Mouse (Mus musculus) lung, embryonic 16.5 days (tissue): ENCODE results near the gene Snhg11. TPM values are rescaled to one million over a fixed set of nuclear protein-coding genes. Genes with fewer than 3 reads are reported as not detected.
A peak's percentile ranks its signal among the peaks of the same experiment; 100 is the strongest.

ENCODE experiments used
- ATAC-seq: fragments of 200-750 bp; cut with Nextera tagmentation; 2 replicates; pipeline ENCODE4 v1.8.0; 2017; ENCODE audit warnings: low read depth, mild to moderate bottlenecking, moderate library complexity
- H3K27ac ChIP-seq: fragments of 300-500 bp; sonication (generic); 2 replicates; pipeline ENCODE4 v1.5.1; 2014; ENCODE audit warnings: mild to moderate bottlenecking, control low read depth, low read length
- H3K27me3 ChIP-seq: fragments of 300-500 bp; sonication (generic); 2 replicates; pipeline ENCODE4 v1.6.1; 2014; ENCODE audit warnings: low read depth, low read length, mixed read lengths; ENCODE audit not compliant: control insufficient read depth, insufficient read depth
- H3K36me3 ChIP-seq: fragments of 300-500 bp; sonication (generic); 2 replicates; pipeline ENCODE4 v1.6.1; 2014; ENCODE audit warnings: low read length; ENCODE audit not compliant: control insufficient read depth, insufficient read depth
- H3K4me1 ChIP-seq: fragments of 300-500 bp; sonication (generic); replicated peaks from 2 replicates; pipeline ENCODE4 v1.6.1; 2014; ENCODE audit warnings: low read length, mixed read lengths; ENCODE audit not compliant: control insufficient read depth, insufficient read depth
- H3K4me2 ChIP-seq: fragments of 300-500 bp; sonication (generic); 2 replicates; pipeline ENCODE4 v1.6.1; 2014; ENCODE audit warnings: low read depth, low read length, control low read depth
- H3K4me3 ChIP-seq: fragments of 300-500 bp; sonication (generic); 2 replicates; pipeline ENCODE4 v1.5.1; 2014; ENCODE audit warnings: mild to moderate bottlenecking, low read length, control low read depth
- H3K9ac ChIP-seq: fragments of 300-500 bp; sonication (generic); 2 replicates; pipeline ENCODE4 v1.6.1; 2014; ENCODE audit warnings: low read length, control low read depth
- H3K9me3 ChIP-seq: fragments of 300-500 bp; sonication (generic); 2 replicates; pipeline ENCODE4 v1.6.1; 2016; ENCODE audit warnings: low read length; ENCODE audit not compliant: control insufficient read depth
- WGBS: fragments of 180-500 bp; shearing (Covaris S2); extraction: QIAGEN DNeasy Blood & Tissue Kit; methylation state at CpG from one replicate; pipeline ENCODE4 v1.1.7; 2014; 5-methylcytosine and 5-hydroxymethylcytosine counted together
- polyA plus RNA-seq: library from polyadenylated mRNA; unstranded; fragments of >200 nt; fragmentation: Nextera tagmentation; extraction: Ambion mirVana; gene quantifications from 2 replicates; pipeline ENCODE4 v1.2.1, GENCODE M21; 2015

Gene Snhg11
- polyA plus RNA-seq, 1 experiment from 2014 or later = 1.9 TPM

DNA sequence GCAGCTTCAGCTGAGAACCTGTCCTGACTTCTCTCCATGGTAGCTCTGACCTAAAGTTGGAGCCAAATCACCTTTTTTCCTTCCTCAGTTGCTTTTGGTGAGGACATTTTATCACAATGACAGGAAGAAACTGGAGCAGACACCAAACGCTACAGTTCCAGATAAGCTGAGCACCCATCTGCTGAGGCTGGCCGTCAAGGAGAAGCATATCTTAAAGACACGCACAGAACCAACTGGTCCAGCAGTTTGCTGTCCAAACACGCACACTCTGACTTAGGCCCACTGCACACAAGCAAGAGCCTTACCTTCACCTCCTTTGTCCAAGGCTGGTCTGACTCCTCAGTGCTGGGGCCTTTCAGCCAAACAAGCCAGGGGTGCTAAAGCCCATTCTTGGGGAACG is 7.8 kb upstream of the Snhg11 start:
- Histone ChIP-seq H3K4me1 (no peaks in the 10 kb centered on the region; the same call in 1 of the 2 replicates), H3K27ac (no peak overlapping the region), H3K9ac (no peak overlapping the region), H3K4me2 (no peak overlapping the region), H3K9me3 (no peaks in the 10 kb centered on the region), H3K4me3 (no peak overlapping the region), H3K27me3 (no peaks in the 10 kb centered on the region; the same call in 1 of the 2 replicates), H3K36me3 (no peaks in the 10 kb centered on the region)
- 70% methylated on average over 5 of the region's 5 CpGs for WGBS
- ATAC-seq = no peak

DNA sequence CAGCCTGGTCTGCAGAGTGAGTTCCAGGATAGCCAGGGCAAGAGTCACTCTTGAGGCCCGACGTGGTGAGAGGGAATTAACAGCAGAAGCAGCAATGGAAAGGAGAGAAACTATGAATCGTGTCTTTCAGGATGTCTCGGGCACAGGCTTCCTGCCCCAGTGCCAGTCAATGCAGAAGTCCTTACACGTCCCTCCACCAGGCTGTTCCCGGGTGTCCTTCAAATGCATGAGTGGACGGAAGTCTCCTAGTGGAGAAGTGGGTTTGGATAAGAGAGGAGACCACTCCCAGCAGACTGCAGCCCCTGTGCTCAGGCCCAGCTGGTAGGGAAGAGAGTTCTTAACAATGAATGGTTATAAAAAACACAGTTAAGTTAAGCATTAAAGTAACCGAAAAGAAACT is 7.1 kb upstream of the Snhg11 start:
- Histone ChIP-seq H3K36me3 (no peaks in the 10 kb centered on the region), H3K27ac (no peak overlapping the region), H3K9ac (no peak overlapping the region), H3K4me3 (no peak overlapping the region), H3K4me2 (no peak overlapping the region), H3K27me3 (no peaks in the 10 kb centered on the region; the same call in 1 of the 2 replicates), H3K9me3 (no peaks in the 10 kb centered on the region), H3K4me1 (peaks cover 6% of the 10 kb centered on the region)
- 86% methylated on average over 8 of the region's 8 CpGs for WGBS
- no peak for ATAC-seq

DNA sequence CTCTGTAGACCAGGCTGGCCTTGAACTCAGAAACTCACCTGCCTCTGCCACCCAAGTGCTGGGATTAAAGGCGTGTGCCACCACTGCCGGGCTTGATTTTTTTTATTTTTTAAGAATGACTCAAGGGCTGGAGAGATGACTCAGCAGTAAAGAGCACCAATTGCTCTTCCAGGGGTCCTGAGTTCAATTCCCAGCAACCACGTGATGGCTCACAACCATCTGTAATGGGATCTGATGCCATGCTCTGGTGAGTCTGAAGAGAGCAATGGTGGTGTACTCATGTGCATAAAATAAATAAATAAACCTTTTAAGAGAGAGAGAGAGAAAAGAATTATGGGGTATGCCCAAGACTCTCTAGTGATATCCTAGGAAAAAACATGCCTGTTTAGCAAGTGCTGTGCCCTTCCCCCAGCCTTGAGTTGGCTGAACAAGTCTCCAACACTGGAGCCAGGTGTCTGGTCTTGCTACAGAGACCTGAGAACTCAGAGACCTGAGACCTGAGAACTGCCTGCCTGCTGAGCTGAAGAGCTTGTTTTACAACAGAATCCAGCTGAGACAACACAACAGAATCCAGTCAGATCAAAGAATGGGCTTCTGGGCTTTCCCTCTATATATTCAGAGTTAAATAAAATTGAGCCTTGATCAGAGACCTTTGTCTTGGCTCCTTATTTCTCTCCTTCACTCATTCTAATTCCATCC is 5.8 kb upstream of the Snhg11 start:
- Histone ChIP-seq H3K4me2 (no peak overlapping the region), H3K36me3 (no peaks in the 10 kb centered on the region), H3K27ac (no peak overlapping the region), H3K4me3 (no peak overlapping the region), H3K9ac (no peak overlapping the region), H3K27me3 (peaks cover 1% of the 10 kb centered on the region), H3K4me1 (peaks cover 8% of the 10 kb centered on the region), H3K9me3 (no peaks in the 10 kb centered on the region)
- no peak for ATAC-seq
- 76% methylated on average over 3 of the region's 3 CpGs for WGBS

DNA sequence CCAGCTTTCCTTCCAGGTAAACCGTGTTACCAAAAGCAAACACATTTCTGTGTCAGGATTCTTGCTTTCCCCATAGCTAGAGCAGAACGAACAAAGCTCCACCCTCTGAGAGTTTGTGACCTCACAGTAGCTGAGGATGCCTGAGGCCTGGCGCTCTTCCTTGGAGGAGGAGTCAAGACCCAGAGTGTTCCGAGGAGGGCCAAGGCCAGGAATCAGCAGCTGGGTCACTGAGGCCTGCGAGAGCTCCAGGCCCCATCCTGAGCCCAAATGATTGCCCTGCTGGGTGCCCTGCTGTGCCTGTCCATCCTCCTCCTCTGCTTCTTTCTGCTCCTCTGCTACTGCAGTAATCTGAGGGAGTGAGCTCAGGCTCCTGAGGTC is 5.3 kb upstream of the Snhg11 start:
- WGBS = 13% methylated on average over 5 of the region's 5 CpGs
- peaks cover 6% of the 10 kb centered on the region for H3K27me3 ChIP-seq

DNA sequence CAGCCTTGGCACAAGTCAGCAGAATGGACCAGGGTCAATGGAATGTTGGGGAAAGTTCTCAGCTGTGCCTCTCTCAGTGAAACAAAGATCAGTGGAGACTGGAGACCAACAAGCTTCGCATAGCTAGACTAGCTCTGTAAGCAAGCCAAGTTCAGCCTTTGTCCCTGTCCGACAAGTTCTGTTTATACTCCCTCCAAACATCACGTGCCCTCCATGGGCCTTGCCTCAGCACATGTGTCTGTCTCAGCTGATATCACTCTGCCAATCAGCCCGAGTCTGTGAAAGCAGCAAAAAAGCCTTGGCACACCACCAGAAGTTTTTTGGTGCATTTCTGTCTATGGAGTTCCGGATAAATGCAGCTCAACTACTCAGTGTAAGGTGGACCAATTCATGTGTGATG is 2.4 kb upstream of the Snhg11 start:
- Histone ChIP-seq H3K9me3 (no peaks in the 10 kb centered on the region), H3K4me1 (peaks cover 15% of the 10 kb centered on the region), H3K27ac (peak overlapping the region; percentile 25; the same call in 1 of the 2 replicates), H3K27me3 (peaks cover 25% of the 10 kb centered on the region), H3K9ac (no peak overlapping the region), H3K36me3 (no peaks in the 10 kb centered on the region), H3K4me3 (no peak overlapping the region), H3K4me2 (no peak overlapping the region)
- WGBS = 13% methylated on average over 5 of the region's 5 CpGs
- ATAC-seq = peak; percentile 86

More for the DNA sequence above, 5.3 kb upstream of the Snhg11 start:
- Histone ChIP-seq H3K4me1 (peaks cover 9% of the 10 kb centered on the region), H3K36me3 (no peaks in the 10 kb centered on the region), H3K9me3 (no peaks in the 10 kb centered on the region), H3K4me2 (no peak overlapping the region), H3K4me3 (no peak overlapping the region), H3K9ac (no peak overlapping the region), H3K27ac (no peak overlapping the region)
- 0 out of 2 replicates have a peak, but pooled peaks have one; percentile 25 for ATAC-seq

DNA sequence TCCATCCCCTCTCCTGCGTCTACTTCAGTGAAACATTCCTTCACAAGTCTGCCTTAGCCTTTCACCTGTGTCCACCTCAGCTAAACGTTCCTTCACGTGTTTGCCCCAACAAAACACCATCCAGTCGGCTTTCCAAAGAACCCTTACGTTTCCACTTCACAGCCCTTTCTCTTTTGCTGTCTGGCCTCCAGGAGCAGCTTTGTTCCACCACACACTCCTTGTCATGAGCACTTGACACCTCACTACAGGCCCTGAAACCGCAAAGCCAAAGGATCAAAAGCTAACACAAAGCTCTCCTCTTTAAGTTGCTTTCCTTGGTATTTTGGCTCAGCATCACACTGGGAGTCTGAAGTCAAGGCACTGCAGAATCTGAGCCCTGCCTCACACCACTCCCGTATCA is 1.9 kb upstream of the Snhg11 start:
- Histone ChIP-seq H3K9ac (no peak overlapping the region), H3K36me3 (no peaks in the 10 kb centered on the region), H3K9me3 (no peaks in the 10 kb centered on the region), H3K4me3 (no peak overlapping the region), H3K27me3 (peaks cover 25% of the 10 kb centered on the region), H3K4me1 (peaks cover 15% of the 10 kb centered on the region), H3K4me2 (no peak overlapping the region), H3K27ac (no peak overlapping the region)
- WGBS = 29% methylated on average over 7 of the region's 7 CpGs
- peak; percentile 39 for ATAC-seq

DNA sequence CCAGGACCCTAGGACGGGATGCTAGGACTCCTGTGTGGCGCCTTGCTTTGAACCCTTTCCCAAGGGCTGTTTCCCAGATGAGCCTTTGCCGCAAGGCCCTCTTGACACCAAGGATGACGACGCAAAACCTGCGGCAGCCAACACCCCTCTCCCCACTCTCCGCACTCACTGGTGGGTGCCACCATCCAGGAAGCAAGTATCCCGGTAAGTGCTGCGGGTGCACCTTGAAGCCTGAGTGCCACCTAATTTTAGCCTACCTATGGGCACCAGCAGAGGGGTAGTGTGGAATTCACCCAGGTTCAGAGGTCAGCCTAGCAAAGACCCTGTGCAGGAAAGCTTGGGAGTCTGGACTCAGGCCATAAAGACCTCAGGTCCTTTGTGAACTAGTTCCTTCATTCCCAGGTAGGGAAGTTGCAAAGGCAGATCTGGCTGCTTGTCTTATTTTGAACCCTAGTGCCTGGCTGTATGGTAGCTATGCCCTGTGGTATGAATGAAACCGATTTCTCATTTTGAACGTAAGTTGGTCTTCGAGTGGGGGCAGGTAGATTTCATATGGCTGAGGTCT is 767 bp downstream of the Snhg11 start:
- no peak overlapping the region; the same call in 1 of the 2 replicates for H3K4me3 ChIP-seq
- peaks cover 15% of the 10 kb centered on the region for H3K4me1 ChIP-seq
- no peak overlapping the region for H3K27ac ChIP-seq
- H3K4me2 ChIP-seq = peak overlapping the region; percentile 46; the same call in 1 of the 2 replicates
- 29% methylated on average over 12 of the region's 12 CpGs for WGBS
- no peaks in the 10 kb centered on the region for H3K36me3 ChIP-seq
- no peaks in the 10 kb centered on the region for H3K9me3 ChIP-seq
- H3K27me3 ChIP-seq = peaks cover 25% of the 10 kb centered on the region
- H3K9ac ChIP-seq = no peak overlapping the region; the same call in 1 of the 2 replicates
- ATAC-seq = no peak

DNA sequence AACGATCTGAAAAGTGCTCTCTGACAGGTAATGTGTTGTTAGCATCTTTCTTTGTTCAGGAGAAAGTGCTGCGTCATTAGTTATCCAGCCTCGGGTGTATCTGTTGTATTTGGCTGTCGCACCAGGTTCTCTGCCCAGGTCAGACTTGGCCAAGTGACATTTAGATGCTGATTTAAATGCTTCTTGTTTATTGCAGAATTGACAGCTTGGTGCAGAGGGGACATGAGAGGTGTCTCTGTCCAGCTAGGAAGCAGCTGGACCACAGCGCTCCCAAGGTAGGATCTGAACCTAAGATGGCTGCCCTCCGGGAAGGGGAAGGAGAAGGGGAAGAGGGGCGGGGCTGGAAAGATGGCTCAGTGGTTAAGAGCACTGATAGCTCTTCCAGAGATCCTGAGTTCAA is 1.4 kb downstream of the Snhg11 start:
- WGBS = 65% methylated on average over 7 of the region's 7 CpGs
- Histone ChIP-seq H3K36me3 (no peaks in the 10 kb centered on the region), H3K4me1 (peaks cover 15% of the 10 kb centered on the region), H3K9me3 (no peaks in the 10 kb centered on the region), H3K4me2 (no peak overlapping the region), H3K27ac (no peak overlapping the region), H3K4me3 (no peak overlapping the region), H3K27me3 (peaks cover 25% of the 10 kb centered on the region), H3K9ac (no peak overlapping the region)
- no peak for ATAC-seq

DNA sequence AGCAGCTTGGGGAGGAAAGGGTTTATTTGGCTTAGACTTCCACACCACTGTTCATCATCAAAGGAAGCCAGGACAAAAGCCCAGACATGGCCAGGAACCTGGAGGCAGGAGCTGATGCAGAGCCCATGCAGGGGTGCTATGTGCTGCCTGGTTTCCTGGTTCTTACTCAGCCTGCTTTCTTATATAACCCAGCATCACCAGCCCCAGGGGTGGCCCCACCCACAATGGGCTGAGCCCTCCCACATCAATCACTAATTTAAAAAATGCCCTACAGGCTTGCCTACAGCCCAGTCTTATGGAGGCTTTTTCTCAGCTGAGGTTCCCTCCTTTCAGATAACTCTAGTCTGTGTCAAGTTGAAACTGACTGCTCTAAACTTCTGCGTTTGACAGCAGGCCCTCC is 2.4 kb downstream of the Snhg11 start:
- H3K36me3 ChIP-seq = no peaks in the 10 kb centered on the region
- no peak for ATAC-seq
- H3K27me3 ChIP-seq = peaks cover 25% of the 10 kb centered on the region
- 81% methylated on average over 1 of the region's 1 CpGs for WGBS
- H3K4me1 ChIP-seq = peaks cover 14% of the 10 kb centered on the region
- H3K9me3 ChIP-seq = no peaks in the 10 kb centered on the region
- H3K4me2 ChIP-seq = no peak overlapping the region
- H3K4me3 ChIP-seq = no peak overlapping the region
- no peak overlapping the region for H3K27ac ChIP-seq
- no peak overlapping the region for H3K9ac ChIP-seq
